Mouse (Mus musculus): ENCODE measurements around the gene Pawr. TPM values are rescaled to one million over a fixed set of nuclear protein-coding genes. Genes with fewer than 3 reads are reported as not detected.

Gene Pawr
- total and polyA plus RNA-seq, 2 experiments from 2014 or later, result 2.3 to 5.1 TPM

- Histone ChIP-seq H3K4me2 (ENCODE audit: low read depth, low read length, poor library complexity, severe bottlenecking) (no peak overlapping the region), H3K27ac (ENCODE audit: low read depth, low read length) (no peak overlapping the region), H3K36me3 (ENCODE audit: insufficient read depth, low read length) (no peaks in the 10 kb centered on the region), H3K4me3 (ENCODE audit: low read depth, low read length) (no peak overlapping the region), H3K9ac (replicated peaks; ENCODE audit: low read length, poor library complexity, severe bottlenecking) (no peak overlapping the region), H3K9me3 (ENCODE audit: low read length) (no peaks in the 10 kb centered on the region), H3K27me3 (ENCODE audit: insufficient read depth, low read length) (no peaks in the 10 kb centered on the region), H3K4me1 (ENCODE audit: insufficient read depth, low read length) (no peaks in the 10 kb centered on the region)
- 61% methylated on average over 11 of the region's 11 CpGs for whole genome bisulfite sequencing
- ATAC-seq (ENCODE audit: low FRiP score) (no peak), DNase-seq (ENCODE audit: low spot score) (no peak)
- no peak for TF ChIP-seq CTCF (IDR thresholded peaks at IDR 0.05)
Observed at GRCm38 (mm10) chr10:108286658-108287437, 45.1 kb upstream of the Pawr start.

- no peak overlapping the region for H3K27ac ChIP-seq (ENCODE audit: low read depth, low read length)
- ATAC-seq (ENCODE audit: low FRiP score), result no peak
- 79% methylated on average over 4 of the region's 4 CpGs for whole genome bisulfite sequencing
- H3K9me3 ChIP-seq (ENCODE audit: low read length), result no peaks in the 10 kb centered on the region
- H3K9ac ChIP-seq (replicated peaks; ENCODE audit: low read length, poor library complexity, severe bottlenecking), result no peak overlapping the region
- no peaks in the 10 kb centered on the region for H3K27me3 ChIP-seq (ENCODE audit: insufficient read depth, low read length)
- no peak for DNase-seq (ENCODE audit: low spot score)
- no peaks in the 10 kb centered on the region for H3K36me3 ChIP-seq (ENCODE audit: insufficient read depth, low read length)
- no peak overlapping the region for H3K4me2 ChIP-seq (ENCODE audit: low read depth, low read length, poor library complexity, severe bottlenecking)
- no peak for TF ChIP-seq CTCF (IDR thresholded peaks at IDR 0.05)
- H3K4me3 ChIP-seq (ENCODE audit: low read depth, low read length), result no peak overlapping the region
- no peaks in the 10 kb centered on the region for H3K4me1 ChIP-seq (ENCODE audit: insufficient read depth, low read length)
Observed at GRCm38 (mm10) chr10:108287438-108287801, 44.5 kb upstream of the Pawr start.

GRCm38 (mm10) chr10:108290046-108290445 lies 41.9 kb upstream of the Pawr start:
- TF ChIP-seq CTCF (IDR thresholded peaks at IDR 0.05), result no peak

GRCm38 (mm10) chr10:108291688-108292471 lies 40.0 kb upstream of the Pawr start:
- Histone ChIP-seq H3K4me2 (ENCODE audit: low read depth, low read length, poor library complexity, severe bottlenecking) (no peak overlapping the region), H3K4me1 (ENCODE audit: insufficient read depth, low read length) (no peaks in the 10 kb centered on the region), H3K27ac (ENCODE audit: low read depth, low read length) (no peak overlapping the region), H3K9me3 (ENCODE audit: low read length) (no peaks in the 10 kb centered on the region), H3K9ac (replicated peaks; ENCODE audit: low read length, poor library complexity, severe bottlenecking) (no peak overlapping the region), H3K36me3 (ENCODE audit: insufficient read depth, low read length) (no peaks in the 10 kb centered on the region), H3K27me3 (ENCODE audit: insufficient read depth, low read length) (no peaks in the 10 kb centered on the region), H3K4me3 (ENCODE audit: low read depth, low read length) (no peak overlapping the region)
- no peak for ATAC-seq (ENCODE audit: low FRiP score)
- TF ChIP-seq CTCF (IDR thresholded peaks at IDR 0.05), result no peak
- DNase-seq (ENCODE audit: low spot score), result no peak
- 91% methylated on average over 12 of the region's 12 CpGs for WGBS

More at GRCm38 (mm10) chr10:108290046-108290445, 41.9 kb upstream of the Pawr start:
- H3K36me3 ChIP-seq (ENCODE audit: insufficient read depth, low read length), result no peaks in the 10 kb centered on the region
- ATAC-seq (ENCODE audit: low FRiP score), result no peak
- no peak overlapping the region for H3K4me3 ChIP-seq (ENCODE audit: low read depth, low read length)
- no peak overlapping the region for H3K9ac ChIP-seq (replicated peaks; ENCODE audit: low read length, poor library complexity, severe bottlenecking)
- H3K27me3 ChIP-seq (ENCODE audit: insufficient read depth, low read length), result no peaks in the 10 kb centered on the region
- H3K27ac ChIP-seq (ENCODE audit: low read depth, low read length), result no peak overlapping the region
- H3K4me1 ChIP-seq (ENCODE audit: insufficient read depth, low read length), result no peaks in the 10 kb centered on the region
- no peaks in the 10 kb centered on the region for H3K9me3 ChIP-seq (ENCODE audit: low read length)
- H3K4me2 ChIP-seq (ENCODE audit: low read depth, low read length, poor library complexity, severe bottlenecking), result no peak overlapping the region
- DNase-seq (ENCODE audit: low spot score), result no peak
- WGBS, result 98% methylated on average over 13 of the region's 13 CpGs

- DNase-seq (ENCODE audit: low spot score) (no peak), ATAC-seq (ENCODE audit: low FRiP score) (no peak)
- Histone ChIP-seq H3K4me1 (ENCODE audit: insufficient read depth, low read length) (no peaks in the 10 kb centered on the region), H3K9me3 (ENCODE audit: low read length) (no peaks in the 10 kb centered on the region), H3K9ac (replicated peaks; ENCODE audit: low read length, poor library complexity, severe bottlenecking) (no peak overlapping the region), H3K36me3 (ENCODE audit: insufficient read depth, low read length) (no peaks in the 10 kb centered on the region), H3K4me2 (ENCODE audit: low read depth, low read length, poor library complexity, severe bottlenecking) (no peak overlapping the region), H3K27me3 (ENCODE audit: insufficient read depth, low read length) (no peaks in the 10 kb centered on the region), H3K27ac (ENCODE audit: low read depth, low read length) (no peak overlapping the region), H3K4me3 (ENCODE audit: low read depth, low read length) (no peak overlapping the region)
- WGBS, result 86% methylated on average over 4 of the region's 4 CpGs
- no peak for TF ChIP-seq CTCF (IDR thresholded peaks at IDR 0.05)
Observed at GRCm38 (mm10) chr10:108292651-108293050, 39.3 kb upstream of the Pawr start.

- no peaks in the 10 kb centered on the region for H3K27me3 ChIP-seq (ENCODE audit: insufficient read depth, low read length)
- no peaks in the 10 kb centered on the region for H3K9me3 ChIP-seq (ENCODE audit: low read length)
- H3K9ac ChIP-seq (replicated peaks; ENCODE audit: low read length, poor library complexity, severe bottlenecking), result no peak overlapping the region
- DNase-seq (ENCODE audit: low spot score) (no peak), ATAC-seq (ENCODE audit: low FRiP score) (no peak)
- whole genome bisulfite sequencing, result 92% methylated on average over 16 of the region's 16 CpGs
- no peak overlapping the region for H3K27ac ChIP-seq (ENCODE audit: low read depth, low read length)
- H3K4me3 ChIP-seq (ENCODE audit: low read depth, low read length), result no peak overlapping the region
- no peaks in the 10 kb centered on the region for H3K4me1 ChIP-seq (ENCODE audit: insufficient read depth, low read length)
- H3K4me2 ChIP-seq (ENCODE audit: low read depth, low read length, poor library complexity, severe bottlenecking), result no peak overlapping the region
- no peaks in the 10 kb centered on the region for H3K36me3 ChIP-seq (ENCODE audit: insufficient read depth, low read length)
- TF ChIP-seq CTCF (IDR thresholded peaks at IDR 0.05), result no peak
Observed at GRCm38 (mm10) chr10:108293620-108294195, 38.2 kb upstream of the Pawr start.

Measured in midbrain, postnatal 0 days (tissue).